Mouse (Mus musculus) yolk sac, embryonic 10.5 days (tissue): ENCODE results near the gene Slc44a1.
A peak's percentile ranks its signal among the peaks of the same experiment; 100 is the strongest.

ENCODE experiments used
- DNase-seq: peaks from one replicate; pipeline ENCODE4 v3.0.0-alpha.2; 2017; ENCODE audit warnings: low spot score

Slc44a1 gene

DNA sequence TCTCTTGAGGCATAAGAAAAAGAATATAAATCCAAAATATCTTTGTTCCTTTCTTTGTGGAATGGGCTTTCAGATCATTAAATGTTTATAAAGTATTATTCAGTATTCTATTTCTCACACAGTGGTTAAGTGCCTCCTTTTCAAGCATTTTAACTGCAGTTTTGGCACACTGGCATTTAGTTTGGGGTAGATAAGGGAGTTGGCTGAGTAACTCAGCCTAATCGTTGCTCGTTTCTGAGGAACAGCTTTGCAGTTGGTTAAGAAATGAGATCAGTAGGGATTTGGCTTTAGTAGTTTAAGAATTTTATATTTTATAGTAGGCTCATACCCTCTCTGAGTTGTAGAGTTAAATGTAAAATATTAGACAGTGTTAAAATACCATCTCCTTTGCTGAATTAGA lies 97.3 kb downstream of the Slc44a1 start:
- no peak for DNase-seq

DNA sequence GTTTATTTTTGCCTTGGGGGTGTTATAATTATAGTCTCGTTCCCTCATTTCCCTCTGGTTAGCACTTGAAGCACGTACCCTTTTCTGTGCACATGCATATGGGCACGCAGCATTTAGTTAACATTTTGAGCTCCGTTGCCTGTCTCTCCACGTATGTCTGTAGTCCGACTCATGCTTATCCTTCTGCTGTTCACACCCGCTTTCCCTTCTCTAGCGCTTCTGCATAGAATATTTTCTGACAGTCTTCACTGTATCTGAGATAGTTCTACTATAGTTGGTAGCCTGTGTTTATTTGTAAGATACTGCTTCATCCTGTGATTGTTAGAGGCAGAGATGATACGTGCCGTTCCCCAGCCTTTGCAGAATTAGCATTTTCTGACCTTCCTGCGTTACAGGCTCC lies 98.4 kb downstream of the Slc44a1 start:
- DNase-seq, result no peak

DNA sequence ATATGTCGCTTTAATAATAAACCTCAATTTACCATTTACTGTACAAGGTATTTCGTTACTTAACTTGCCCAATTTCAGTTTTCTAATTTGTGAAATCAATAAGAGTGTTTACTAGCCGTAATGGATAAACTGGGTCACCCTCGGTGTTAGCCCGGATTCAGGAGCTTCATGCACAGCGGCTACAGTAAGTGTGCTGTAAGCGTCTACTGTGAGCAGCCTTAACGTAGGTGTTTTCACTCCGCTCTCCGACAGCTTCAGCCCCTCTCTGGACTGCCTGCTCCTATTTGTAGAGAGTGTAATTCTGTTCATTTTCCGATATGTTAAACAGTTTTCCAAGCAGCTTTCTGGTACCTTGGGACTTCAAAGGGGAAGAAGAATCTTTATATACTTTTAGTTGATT lies 99.7 kb downstream of the Slc44a1 start:
- no peak for DNase-seq

DNA sequence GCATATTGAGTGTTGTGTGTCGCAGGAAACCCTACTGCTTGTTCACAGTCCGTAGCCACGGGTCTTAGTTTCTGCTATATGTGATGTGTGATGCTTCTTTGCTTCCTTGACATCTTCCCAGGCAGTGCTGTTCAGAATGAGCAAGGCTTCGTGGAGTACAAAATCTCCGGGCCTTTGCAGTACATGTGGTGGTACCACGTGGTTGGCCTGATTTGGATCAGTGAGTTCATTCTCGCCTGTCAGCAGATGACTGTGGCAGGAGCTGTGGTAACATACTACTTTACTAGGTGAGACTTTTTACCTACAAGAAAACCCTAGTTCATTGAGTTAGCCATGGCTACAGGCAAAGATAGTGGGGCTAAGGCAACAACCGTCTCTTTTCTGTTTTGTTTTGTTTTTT lies 103.2 kb downstream of the Slc44a1 start:
- DNase-seq, result no peak

DNA sequence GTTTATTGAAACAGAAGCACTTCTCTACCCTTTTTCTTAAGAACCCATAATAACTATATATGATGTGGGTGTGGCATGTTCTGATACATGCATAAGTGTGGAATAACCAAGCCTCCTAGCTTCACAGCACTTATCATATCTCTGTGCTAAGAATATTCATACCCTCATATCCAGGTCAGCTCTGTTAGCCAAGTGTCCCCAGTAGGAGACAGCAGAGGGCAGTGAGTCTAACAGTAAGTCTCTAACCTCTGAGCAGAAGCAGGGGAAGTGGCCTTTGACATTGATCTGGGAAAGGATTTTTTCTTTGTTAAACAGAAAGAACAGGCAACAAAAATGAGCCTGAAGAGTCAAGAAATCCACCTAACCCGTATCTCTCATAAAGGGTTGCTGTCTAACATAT lies 104.7 kb downstream of the Slc44a1 start:
- no peak for DNase-seq

DNA sequence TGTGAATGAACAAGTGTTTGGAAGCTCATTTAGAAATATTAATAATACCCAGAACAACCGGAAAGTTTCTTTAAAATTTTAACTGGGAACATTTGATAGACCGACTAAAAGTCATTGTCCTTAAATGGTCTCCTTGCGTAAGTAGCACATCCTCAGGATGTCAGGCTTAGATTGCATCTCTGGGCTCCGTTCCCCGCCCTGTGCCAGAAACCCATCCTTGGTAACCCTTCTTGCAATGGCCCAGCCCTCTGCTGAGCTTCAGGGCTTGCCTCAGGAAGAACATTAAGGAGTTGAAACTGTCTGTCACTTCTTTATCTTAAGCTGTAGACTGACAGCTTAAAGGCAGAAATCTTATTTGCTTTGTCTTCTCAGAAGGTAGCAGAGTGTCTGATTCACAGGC lies 107.2 kb downstream of the Slc44a1 start:
- no peak for DNase-seq

DNA sequence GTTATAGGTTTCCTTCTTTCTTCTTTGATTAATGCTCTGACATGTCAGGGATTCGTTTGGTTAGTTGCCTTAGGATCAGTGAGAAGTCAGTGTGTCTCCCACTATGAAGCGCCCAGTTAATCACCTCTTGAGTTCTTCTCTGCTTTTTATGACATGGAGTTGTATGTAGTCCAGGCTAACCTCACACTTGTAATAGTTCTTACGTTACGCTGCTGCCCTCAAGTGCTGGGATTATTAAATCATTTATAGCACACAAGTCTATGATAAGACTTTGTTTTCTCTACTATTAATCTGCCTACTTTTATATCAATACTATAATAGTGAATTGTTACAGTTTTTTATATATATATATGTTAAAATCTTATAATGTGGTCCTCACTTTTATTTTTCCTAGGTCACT lies 109.2 kb downstream of the Slc44a1 start:
- no peak for DNase-seq

DNA sequence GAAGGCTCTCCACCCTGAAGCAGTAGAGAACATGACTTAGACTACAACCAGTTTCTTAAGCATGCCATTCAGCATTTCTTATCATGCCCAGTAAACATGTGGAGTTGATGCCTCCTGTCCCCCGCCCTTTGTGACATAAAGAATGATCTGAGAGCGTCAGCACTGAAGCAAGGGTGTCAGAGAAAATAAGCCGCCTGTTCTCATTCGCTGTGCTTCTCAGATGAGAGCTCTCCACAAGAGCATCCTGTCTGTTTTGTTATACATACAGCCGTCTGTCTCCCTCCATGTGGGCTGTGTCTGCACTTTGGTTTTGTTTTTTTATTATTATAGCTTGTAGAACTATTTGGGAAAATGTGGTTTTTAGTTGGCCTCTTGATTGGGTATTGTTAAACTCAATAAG lies 124.4 kb downstream of the Slc44a1 start:
- no peak for DNase-seq

DNA sequence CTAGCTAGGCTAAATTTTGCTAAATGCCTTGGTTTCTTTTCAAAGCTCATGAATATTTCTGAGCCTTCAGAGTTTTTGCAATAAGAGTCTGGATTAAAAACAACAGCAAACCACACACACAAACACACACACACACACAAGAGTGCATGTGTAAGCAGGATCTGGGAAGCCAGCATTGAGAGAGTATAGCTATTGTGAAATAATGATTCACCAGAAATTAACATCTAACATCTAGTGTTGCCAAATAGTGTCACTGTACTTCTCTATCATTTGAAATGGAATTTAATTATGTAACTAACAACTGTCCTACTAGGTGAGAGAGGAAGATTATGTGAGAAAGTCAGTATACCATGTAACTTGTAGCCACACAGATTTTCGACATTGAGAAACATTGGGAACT lies 126.9 kb downstream of the Slc44a1 start:
- no peak for DNase-seq

DNA sequence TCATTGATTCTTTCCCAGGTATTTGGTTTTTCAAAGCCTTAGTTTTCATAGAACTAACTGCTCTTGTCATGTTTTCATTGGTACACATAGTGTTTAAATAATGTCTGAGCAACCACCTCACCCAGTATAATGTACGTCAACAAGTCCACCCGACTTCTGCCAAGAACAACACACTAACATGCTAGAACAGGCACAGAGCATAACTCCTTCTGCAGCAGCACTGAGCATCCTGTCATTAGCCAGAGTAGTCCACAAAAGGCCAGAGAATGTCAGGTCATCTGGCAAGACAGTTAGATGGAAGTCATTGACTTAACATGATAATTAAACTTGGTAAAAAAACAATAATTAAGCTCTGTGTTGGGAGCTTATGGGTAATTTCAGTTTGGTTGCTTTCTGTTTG lies 135.3 kb downstream of the Slc44a1 start:
- no peak for DNase-seq

DNA sequence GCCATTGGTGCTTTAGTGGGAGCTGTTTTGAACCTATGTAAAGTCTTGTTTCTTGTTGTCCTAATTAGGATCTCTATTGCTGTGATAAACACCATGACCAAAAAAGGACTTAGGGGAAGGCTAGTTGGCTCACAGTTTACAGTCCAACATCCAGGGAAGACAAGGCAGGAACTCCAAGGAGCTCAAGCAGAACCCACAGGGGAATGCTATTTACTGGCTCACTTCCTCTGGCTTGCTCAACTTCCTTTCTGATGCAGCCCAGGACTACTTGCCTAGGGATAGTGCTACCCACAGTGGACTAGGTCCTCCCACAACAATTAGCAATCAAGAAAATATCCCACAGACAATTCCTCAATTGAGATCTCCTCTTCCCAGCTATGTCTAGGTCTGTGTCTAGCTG lies 147.5 kb downstream of the Slc44a1 start:
- no peak for DNase-seq

DNA sequence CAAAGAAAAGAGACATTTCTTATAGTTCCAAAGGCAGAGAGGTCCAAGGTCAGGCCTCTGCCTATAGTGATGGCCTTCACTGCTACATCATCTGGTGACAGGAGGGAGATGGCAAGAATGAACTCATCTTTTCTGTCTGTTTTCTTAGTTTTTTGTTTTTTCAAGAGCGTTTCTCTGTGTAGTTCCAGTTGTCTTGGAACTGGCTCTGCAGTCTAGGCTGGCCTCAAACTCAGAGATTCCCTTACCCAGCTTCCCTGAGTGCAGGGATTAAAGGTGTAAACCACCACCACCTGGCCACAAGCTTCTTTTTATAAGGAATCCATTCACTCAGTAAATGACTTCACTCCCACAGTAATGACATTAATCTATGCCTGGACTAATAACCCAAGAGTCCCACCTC lies 148.7 kb downstream of the Slc44a1 start:
- DNase-seq, result no peak

DNA sequence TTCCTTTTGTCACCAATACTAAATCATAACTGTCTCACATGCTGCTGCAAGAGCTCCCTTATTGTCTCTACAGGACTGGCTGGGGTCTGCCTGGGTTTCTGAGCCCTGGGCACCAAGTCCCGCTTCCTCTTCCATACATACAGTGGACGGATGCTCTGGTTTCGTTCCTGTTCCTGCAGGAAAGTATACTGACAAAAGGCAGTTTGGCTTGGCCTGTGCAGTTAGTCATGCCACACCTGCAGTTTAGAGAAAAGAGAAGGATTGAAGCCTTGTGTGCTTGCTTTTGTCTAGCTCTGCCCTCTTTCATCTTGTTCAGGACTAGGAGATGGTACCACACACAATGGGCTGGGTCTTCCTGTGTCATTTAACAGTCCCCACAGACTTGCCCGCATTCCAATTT lies 149.3 kb downstream of the Slc44a1 start:
- no peak for DNase-seq

DNA sequence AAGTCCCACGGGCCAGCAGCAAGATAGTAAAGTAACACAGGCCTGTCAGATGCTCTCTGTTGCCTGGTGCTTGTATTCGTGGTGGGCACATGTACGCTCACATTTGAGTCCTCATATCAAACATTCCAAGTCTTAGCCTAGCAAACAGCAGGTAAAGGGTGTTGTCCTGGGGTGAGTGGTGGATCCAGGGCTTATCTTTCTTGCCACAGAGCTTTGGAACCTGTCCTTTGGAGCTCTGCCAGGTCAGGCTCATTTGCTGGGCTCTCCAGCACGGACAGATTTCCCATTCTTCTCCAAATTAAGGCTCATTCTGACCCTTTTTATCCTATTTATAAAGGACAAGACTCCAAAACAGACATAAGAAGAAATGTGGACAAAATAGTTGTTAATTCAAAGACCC lies 149.9 kb downstream of the Slc44a1 start:
- no peak for DNase-seq

DNA sequence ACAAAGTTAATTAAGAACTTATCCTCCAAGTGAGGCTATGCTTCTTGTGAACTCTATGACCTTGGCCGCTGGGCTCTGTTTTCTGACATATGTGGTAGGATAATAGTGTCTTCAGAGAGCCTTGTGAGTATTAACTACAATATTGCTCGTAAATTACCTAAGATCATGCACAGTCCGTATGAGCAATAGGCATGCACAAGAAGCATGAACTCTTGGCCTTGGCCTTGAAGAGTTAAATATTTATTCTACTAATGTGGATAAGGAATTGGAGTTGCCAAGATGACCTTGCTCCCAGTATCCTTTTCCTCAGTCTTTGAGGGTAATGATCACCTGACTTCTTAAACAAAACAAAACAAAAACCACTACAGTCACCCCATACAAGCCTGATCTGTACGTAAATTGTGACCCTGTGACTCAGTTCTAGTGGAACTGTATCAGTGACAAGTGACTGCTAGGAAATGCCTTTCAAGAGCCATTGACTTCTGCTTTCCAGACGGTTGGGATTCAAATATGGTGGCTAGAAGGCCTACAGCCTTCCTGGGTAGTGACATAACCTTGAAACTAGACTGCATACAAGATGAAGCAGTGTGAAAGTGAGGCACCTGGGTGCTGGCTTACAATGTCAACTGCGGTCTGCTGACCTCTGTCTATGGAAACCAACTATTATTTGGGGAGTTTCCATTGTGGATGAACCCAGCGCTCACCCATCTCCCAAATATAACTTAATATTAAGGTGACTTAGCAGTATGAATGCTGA lies 150.7 kb downstream of the Slc44a1 start:
- no peak for DNase-seq

DNA sequence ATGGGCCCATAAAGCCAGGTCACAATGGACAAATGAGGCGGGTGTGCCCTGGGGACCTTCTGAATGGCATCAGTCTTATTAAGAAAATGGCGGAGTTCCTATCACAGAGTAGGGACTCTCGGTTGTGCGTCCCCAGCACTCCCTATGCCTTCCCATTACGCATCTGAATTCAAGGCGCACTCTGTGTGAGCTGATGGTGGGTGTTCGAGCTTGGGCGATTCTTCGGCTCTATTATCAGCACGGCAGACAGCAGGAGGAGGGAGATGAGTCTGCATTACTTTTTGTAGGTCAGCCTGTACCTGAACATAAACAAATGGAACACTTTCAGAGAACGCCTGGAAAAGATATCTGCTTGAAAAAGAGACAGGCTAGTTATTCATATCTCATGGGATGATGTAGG lies 151.3 kb downstream of the Slc44a1 start:
- DNase-seq, result no peak

DNA sequence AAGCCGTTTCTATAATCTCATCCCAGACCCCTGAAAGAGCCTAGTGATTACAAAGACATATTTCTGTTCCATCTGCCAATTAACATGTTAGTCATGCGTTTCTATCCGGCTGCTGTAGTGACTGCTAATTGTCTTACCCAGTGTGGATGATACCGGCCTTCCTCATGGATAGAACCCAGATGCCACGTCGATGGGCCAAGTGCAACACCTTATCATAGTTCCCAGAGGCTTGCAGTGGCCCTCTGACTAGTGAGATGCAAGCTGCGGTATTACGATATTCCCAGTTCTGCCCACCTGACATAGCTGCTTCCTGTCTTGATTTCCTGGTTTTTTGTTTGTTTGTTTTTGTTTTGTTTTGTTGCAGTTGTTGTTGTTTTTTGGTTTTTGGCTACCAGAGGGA lies 151.7 kb downstream of the Slc44a1 start:
- DNase-seq, result no peak

DNA sequence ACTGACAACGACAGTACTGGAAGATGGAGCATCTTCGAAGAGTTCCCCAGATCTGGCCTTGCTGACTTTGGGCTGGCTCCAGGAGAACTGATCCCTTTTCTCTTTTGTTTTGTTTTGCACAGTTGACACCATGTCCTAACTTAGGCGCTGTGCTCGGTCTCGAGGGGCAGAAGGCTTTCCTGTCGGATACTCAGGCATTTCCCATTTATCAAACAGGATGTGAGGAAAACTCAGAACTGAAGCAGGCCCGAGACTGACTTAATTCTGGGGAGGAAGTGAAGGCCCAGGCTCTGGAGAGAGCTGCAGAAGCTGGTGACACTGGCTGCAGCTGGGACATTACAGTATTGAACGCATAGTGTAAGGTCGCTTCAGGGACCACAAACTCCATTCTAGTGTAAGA lies 152.2 kb downstream of the Slc44a1 start:
- DNase-seq, result no peak

DNA sequence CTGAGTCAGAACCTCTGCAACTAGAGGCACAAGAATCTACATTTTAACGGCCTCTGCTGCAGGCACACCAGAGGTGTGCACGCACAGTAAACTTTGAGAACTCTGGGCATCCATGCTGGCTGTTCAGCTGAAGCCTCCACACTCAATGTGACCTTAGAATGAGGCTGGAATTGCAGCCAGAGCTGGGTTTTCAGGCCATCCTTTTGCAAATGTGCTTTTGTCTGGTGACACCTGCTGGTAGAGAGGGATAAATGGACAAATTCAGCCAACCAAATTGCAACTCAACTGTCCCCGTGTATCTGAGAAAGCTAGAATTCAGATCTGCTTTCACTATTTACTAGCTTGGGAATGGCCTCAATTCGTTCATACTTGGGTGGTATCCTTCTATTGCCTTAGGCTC lies 154.0 kb downstream of the Slc44a1 start:
- DNase-seq, result peak; percentile 55

DNA sequence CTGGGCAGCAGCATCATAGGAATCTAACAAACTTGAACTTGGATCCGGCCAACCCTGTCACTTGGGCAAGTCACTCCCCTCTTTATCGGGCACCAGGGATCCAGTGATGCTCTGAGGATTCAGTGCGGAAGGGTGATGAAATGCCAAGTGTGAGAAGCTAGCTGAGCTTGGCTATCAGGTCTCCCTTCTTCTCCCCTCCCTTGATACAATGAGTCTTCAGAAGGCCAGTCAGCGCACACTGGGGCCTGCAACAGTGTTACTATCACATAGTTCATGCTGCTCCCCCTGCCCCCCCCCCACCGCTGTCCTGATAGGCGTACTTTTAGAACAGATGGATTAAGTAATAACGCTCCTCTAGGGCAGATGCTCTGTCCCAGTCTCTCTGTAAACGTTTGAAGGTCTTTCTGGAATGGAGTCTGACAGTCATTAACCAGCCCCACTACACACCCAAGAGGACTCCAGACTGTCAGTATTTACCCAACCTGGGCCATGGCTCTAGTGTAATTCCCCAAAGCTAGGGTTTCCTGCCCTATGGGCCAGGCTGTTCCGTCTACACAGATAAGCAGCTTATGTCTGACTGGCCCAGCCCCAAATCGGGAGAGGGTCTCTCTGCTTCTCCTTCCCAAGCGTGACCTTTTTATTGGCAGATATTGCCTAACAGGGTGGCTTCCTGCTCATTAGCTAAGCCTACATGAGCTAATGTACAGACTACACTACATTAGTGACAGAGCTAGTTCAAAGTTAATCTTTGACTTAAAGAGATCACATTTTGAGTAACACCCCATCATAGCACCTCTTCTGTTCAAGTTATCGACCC lies 155.2 kb downstream of the Slc44a1 start:
- peak; percentile 86 for DNase-seq

DNA sequence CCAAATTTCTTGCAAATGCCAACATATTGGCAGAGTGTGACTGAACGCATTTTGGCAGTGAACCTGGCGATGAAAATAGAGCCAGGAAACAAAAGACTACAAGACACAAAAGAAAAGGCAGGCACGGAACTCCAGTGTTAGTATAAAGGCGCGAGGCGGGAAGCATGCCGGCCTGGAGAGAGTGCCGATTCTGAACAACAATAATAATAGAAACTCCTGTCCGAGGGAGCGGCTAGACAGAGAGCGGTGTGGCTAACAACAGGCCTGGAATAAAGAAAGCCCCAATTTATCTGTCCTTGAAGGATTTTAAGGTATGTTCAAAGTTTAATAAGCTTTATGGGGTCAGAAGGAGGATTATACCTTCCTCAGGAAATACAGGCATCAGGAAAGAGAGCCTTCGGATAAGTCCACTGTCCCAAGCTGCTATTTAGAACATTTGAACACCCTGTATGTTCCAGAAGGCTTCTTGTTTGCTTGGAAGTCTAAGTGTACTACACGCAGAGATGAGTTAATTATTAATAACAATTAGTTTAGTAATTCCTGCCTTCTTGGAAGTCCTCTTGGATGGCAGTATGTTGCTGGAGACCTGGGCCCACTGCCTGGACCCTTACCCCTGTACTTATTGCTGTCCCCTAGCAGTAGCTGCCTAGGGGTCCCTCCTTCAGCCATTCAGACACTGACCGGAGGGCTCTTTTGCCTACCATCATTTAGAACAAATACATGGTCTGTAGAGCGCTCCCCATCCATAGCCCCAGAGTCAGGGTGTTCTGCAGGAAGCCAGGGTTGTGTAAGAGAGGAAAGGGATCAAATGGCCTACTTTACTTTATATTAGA lies 156.1 kb downstream of the Slc44a1 start:
- DNase-seq, result peak; percentile 62

DNA sequence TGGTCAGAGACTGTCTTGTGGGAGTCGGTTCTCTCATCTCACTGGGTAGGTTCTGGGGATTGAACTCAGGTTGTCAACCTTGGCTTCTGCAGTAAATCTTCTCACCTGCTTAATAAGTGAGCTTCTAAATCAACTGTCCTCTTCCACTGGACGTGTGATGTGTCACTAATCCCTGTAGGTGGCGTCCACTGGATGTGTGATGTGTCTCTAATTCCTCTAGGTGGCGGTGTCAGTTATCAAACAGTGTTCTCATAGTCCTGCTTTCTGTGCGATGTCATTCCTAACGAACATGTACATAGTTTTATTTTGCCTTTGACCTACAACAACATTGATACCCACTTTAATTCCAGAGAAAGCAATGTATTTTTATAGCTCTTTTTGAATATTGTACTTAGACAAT lies 160.2 kb downstream of the Slc44a1 start:
- DNase-seq, result no peak
